Mouse (Mus musculus) cerebellum, adult 9-10 months (tissue): ENCODE data around the gene Jpt1.
"Not testable (repeated sequence)": the region's sequence is repeated elsewhere in the genome, so short reads cannot be mapped to it uniquely, and the experiment has no call there.

ENCODE experiments used
- DNase-seq: peaks from one replicate; pipeline ENCODE4 v3.0.0; 2022

Jpt1 gene

GRCm38 (mm10) chr11:115511121-115511520, 3.1 kb downstream of the Jpt1 start:
- DNase-seq: no peak

GRCm38 (mm10) chr11:115510507-115510888, 3.7 kb downstream of the Jpt1 start:
- DNase-seq: no peak

DNA sequence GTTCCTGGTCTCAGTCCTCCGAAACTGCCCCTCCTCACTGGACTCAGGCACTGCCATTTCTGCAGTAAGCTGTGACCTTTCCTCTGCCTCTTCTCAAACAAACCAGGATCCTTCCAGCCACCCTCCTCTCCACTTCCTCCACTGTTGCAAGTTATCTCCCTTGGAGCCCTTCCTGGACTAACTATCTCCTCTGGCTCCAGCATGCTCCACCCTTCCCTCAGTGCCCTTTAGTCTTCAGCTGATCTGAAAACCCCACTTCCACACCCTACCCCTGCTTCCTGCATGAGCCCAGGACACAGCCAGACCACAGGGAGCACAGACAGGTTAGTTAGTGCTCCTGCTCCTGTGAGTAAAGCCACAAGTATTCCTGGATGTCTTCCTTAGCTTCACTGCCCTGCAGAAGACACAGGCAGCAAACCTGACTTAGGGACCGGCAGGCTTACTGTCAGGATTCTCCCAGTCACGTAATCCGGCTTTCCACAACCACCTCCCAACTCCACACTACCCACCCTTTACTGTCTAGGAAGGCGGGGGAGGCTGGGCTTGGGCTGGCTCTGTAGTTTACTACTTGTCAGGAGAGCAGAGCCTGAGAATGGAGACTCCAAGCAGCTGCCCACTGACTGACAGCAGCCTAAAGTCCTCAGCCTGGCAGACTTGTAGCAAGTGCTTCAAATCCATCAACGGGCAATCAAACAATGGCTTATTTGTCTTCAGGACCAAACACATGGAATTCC, 4.2 kb downstream of the Jpt1 start:
- no peak for DNase-seq

- no peak for DNase-seq
Observed at GRCm38 (mm10) chr11:115508061-115508460, 6.1 kb downstream of the Jpt1 start.

DNA sequence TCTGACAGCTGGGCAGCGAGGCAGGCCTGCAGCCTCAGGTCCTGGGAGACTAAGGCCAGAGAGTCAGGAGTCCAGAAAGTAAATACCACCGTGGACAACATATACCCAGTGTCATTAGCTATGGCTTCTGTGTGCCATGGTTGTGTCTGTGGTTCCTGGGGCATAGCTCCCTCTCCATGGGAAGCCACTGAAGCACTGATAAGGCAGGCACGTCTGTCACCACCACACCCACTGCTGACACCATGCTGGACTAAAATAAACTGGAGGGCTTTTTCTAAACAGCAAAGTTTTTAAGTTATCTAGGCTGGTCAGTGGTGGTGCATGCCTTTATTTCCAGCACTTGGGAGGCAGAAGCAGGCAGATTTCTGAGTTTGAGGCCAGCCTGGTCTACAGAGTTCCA, 7.6 kb downstream of the Jpt1 start:
- DNase-seq: no peak

GRCm38 (mm10) chr11:115502636-115503035, 11.6 kb downstream of the Jpt1 start:
- no peak for DNase-seq

- DNase-seq: not testable (repeated sequence)
Observed at GRCm38 (mm10) chr11:115496559-115496958, 17.6 kb downstream of the Jpt1 start.

- peak; percentile 20 for DNase-seq
Observed at GRCm38 (mm10) chr11:115492387-115492786, 21.8 kb downstream of the Jpt1 start.

- peak; percentile 84 for DNase-seq
Observed at GRCm38 (mm10) chr11:115491356-115492083, 22.7 kb downstream of the Jpt1 start, which contains the start of gene Nt5c. Gene Nt5c (minus strand): TSS chr11:115491862.

GRCm38 (mm10) chr11:115490441-115491355, 23.5 kb downstream of the Jpt1 start:
- no peak for DNase-seq

DNA sequence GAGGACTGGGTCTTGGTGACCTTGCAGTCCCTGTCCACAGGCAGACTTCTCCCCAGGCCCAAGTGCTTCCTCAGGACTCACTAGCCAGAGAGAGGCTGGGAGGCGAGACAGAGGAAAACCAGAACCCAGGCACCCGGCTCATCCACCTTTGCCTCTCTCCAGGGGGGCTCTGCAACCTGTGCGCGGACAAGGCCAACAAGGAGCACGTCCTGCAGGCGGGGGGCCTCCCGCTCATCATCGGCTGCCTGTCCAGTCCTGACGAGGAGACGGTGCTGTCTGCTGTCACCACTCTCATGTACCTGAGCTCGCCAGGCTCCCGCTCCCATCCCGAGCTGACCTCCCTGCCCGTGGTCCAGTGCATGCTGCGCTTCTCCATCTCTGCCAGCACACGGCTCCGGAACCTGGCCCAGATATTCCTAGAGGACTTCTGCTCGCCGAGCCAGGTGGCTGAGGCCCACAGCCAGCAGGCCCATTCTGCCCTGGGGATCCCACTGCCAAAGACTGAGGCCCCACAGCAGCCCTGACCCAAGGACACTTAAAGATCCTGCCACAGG, 25.6 kb downstream of the Jpt1 start:
- peak; percentile 77 for DNase-seq

- DNase-seq: no peak
Observed at GRCm38 (mm10) chr11:115485155-115485554, 29.0 kb downstream of the Jpt1 start.

DNA sequence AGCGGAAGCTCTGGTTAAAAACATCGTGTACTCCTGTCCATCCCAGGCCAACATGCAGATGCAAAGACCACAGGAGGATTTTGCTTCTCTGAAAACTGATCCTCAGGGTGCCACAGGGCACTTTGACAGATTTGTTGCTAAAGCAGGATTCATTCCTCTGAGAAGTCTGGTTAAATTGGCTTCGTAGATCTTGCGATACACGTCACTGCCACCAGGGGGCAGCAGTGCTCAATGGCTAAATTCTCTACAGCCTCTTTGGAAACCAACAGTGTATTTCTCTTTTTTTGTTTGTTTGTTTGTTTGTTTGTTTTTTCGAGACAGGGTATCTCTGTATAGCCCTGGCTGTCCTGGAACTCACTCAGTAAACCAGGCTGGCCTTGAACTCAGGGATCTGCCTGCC, 30.5 kb downstream of the Jpt1 start:
- DNase-seq: peak; percentile 87

DNA sequence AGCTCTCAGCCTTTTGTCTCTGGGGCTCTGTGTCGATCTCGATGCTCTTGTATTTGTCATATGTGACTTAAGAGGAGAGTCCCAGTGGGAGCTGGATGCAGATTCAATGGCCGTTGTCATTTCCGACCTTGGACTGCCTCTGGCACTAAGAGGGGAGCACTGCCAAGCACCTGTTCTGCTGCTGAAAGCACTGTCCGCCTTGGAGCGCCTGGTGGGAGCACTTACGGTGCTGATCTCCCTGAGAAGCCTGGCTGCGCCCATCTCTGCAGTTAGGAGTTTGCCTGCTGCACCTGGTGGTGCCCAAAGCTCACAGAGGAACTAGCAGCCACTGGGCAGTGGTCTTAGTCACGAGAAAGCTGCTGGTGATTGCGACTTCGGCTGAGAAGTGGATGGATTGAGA, 30.9 kb downstream of the Jpt1 start:
- DNase-seq: no peak

DNA sequence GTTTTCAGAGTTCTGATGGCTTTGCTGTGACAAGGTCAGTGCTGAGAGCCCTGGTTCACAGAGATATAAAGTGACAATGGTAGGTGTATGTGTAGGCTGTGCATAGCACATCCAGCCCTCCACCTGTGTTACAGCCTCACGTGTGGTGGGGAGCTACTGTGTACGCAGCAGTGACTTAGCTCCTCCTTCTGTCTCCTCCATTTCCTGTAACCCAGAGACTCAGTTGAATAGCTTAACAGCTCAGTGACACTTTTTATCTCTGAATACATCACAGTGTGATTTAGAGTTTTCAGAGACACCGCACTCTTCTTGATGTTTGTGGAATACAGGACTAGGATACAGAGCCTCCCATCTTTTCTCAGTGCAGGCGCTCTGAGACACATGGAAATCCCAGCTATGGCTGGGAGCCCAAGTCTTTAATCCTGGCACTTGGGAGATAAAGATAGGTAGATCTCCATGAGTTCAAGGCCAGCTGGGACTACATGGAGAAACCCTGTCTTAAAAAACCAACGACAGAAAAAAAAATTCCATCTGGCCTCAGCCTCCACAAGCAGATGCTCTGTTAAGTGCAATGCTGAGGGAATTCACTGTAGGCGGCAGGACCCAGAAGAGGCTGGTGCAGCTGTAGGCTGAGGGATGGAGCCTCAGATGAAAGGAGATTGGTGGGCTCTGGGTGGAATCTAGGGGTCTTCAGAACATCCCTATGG, 32.5 kb downstream of the Jpt1 start:
- DNase-seq: no peak

- DNase-seq: no peak
Observed at GRCm38 (mm10) chr11:115478296-115478938, 35.8 kb downstream of the Jpt1 start.

DNA sequence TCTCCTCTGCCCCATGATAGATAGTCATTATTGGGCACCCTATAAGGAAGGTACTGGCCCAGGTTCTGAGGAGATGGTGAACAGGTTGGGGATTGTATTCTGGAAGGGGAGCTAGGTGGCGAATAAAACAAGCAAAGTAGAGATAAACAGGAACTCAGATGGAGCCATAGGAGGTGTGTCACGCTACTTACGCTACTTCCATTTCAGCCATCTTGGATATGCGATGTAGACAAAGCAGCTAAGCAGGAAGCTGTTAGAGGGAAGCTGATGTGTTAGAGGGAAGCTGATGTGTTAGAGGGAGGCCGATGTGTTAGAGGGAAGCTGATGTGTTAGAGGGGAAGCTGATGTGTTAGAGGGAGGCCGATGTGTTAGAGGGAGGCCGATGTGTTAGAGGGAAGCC, 36.8 kb downstream of the Jpt1 start:
- DNase-seq: not testable (repeated sequence)

DNA sequence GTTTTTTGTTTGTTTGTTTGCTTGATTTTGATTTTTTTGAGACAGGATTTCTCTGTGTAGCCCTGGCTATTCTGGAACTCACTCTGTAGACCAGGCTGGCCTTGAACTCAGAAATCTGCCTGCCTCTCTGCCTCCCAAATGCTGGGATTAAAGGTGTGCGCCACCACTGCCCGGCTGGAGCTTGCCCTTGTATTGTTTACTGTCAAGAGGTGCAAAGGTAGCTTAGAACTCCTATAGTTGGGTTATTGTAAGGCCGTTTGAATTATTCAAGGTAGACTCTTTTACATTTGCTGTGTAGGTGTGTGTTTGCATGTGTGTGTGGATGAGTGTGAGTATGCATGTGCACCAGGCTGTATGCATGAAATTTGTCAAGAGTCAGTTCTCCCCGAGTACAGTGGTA, 37.6 kb downstream of the Jpt1 start:
- DNase-seq: not testable (repeated sequence)

DNA sequence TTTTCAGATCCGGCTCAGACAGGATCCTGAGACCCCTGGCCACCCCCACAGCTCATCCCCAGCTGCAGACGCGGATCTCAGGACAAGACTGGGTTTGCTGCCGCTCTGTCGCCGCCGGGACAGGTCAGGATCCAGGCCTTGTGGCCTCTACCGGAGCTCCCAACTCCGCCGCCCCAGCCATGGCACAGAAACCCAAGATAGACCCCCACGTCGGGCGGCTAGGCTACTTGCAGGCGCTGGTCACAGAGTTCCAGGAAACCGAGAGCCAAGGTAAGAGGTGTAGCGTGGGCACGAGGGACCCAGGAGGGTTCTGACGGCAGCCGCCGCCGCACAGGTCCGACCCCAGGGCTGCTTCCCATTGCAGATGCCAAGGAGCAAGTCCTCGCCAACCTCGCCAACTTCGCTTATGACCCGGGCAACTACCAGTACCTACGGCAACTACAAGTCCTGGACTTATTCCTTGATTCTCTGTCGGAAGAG, 38.4 kb downstream of the Jpt1 start:
- DNase-seq: no peak

GRCm38 (mm10) chr11:115475025-115475757, 39.0 kb downstream of the Jpt1 start, which contains the start of gene Armc7:
Gene Armc7 (plus strand): TSS chr11:115475667.
- peak; percentile 95 for DNase-seq
